Mouse (Mus musculus) natural killer cell, adult 2 months (primary cell): ENCODE data around the gene Nhlh1.
A peak's percentile ranks its signal among the peaks of the same experiment; 100 is the strongest.

Experiments used
- DNase-seq, 2 experiments: peaks; one replicate each; pipeline ENCODE4 v3.0.0; 2022; ENCODE audit warnings: low spot score in 2 of 2

Gene Nhlh1

GRCm38 (mm10) chr1:172016660-172017516, 40.5 kb downstream of the Nhlh1 start:
- no peak for DNase-seq

GRCm38 (mm10) chr1:172016031-172016430, 41.3 kb downstream of the Nhlh1 start:
- no peak for DNase-seq

- no peak for DNase-seq
Observed at GRCm38 (mm10) chr1:172015312-172015939, 41.9 kb downstream of the Nhlh1 start.

GRCm38 (mm10) chr1:172014771-172015170, 42.6 kb downstream of the Nhlh1 start:
- DNase-seq = no peak

- peak; percentile 23 to 43 for DNase-seq
Observed at GRCm38 (mm10) chr1:172012030-172012429, 45.3 kb downstream of the Nhlh1 start.

GRCm38 (mm10) chr1:172010042-172010824, 47.1 kb downstream of the Nhlh1 start:
- no peak for DNase-seq

GRCm38 (mm10) chr1:172009406-172009805, 48.0 kb downstream of the Nhlh1 start:
- no peak for DNase-seq

GRCm38 (mm10) chr1:172008351-172008750, 49.0 kb downstream of the Nhlh1 start:
- no peak for DNase-seq

- no peak for DNase-seq
Observed at GRCm38 (mm10) chr1:172007761-172008160, 49.6 kb downstream of the Nhlh1 start.
